Mouse (Mus musculus) ES-Bruce4 (cell line): ENCODE data around the gene Rps6kl1. TPM values are rescaled to one million over a fixed set of nuclear protein-coding genes. Genes with fewer than 3 reads are reported as not detected.
"Not testable (repeated sequence)": the region's sequence is repeated elsewhere in the genome, so short reads cannot be mapped to it uniquely, and the experiment has no call there.

Experiments
- H3K27ac ChIP-seq: 2 replicates; pipeline ENCODE4 v1.5.1; 2012; ENCODE audit warnings: low read length, inconsistent platforms; ENCODE audit not compliant: insufficient read depth
- H3K27me3 ChIP-seq: 2 replicates; pipeline ENCODE4 v1.6.1; 2012; ENCODE audit warnings: mild to moderate bottlenecking, low read length, inconsistent platforms; ENCODE audit not compliant: control insufficient read depth, poor library complexity, insufficient read depth, severe bottlenecking
- H3K36me3 ChIP-seq: 2 replicates; pipeline ENCODE4 v1.6.1; 2012; ENCODE audit warnings: inconsistent platforms, mild to moderate bottlenecking, low read length, moderate library complexity; ENCODE audit not compliant: control insufficient read depth, poor library complexity, insufficient read depth, severe bottlenecking
- H3K4me1 ChIP-seq: one replicate; pipeline ENCODE4 v1.8.1; 2011; ENCODE audit warnings: low read length; ENCODE audit not compliant: control insufficient read depth, insufficient read depth
- H3K4me3 ChIP-seq: 2 replicates; pipeline ENCODE4 v1.5.1; 2011; ENCODE audit warnings: low read depth, mild to moderate bottlenecking, low read length
- H3K9ac ChIP-seq: 2 replicates; pipeline ENCODE4 v1.6.1; 2012; ENCODE audit warnings: low read depth, mild to moderate bottlenecking, inconsistent platforms; ENCODE audit not compliant: poor library complexity, severe bottlenecking
- H3K9me3 ChIP-seq: replicated peaks from 2 replicates; pipeline ENCODE4 v1.6.1; 2012; ENCODE audit warnings: mild to moderate bottlenecking, low read length, inconsistent platforms; ENCODE audit not compliant: control insufficient read depth, poor library complexity, insufficient read depth, severe bottlenecking
- CTCF ChIP-seq: IDR thresholded peaks from one replicate; pipeline ENCODE4 v1.8.1; 2011; ENCODE audit warnings: low read depth, low read length
- EP300 ChIP-seq: IDR thresholded peaks from 2 replicates; pipeline ENCODE4 v1.6.1; 2011; ENCODE audit warnings: low read depth, low read length; ENCODE audit not compliant: insufficient read depth
- POLR2A ChIP-seq: IDR thresholded peaks from one replicate; pipeline ENCODE4 v1.8.1; 2011; ENCODE audit warnings: low read length; ENCODE audit not compliant: insufficient read depth
- polyA plus RNA-seq: library from polyadenylated mRNA; stranded (reverse); fragments of >200 nt; gene quantifications from 2 replicates; pipeline ENCODE4 v1.2.4, GENCODE M21; 2011; ENCODE audit warnings: low read depth; ENCODE audit not compliant: missing spikeins, insufficient read depth, insufficient read length

The Rps6kl1 gene
- polyA plus RNA-seq, 1 experiment: 3.0 TPM

- Histone ChIP-seq H3K4me1 (peaks cover 4% of the 10 kb centered on the region), H3K9me3 (no peaks in the 10 kb centered on the region), H3K4me3 (no peak overlapping the region), H3K36me3 (no peaks in the 10 kb centered on the region), H3K9ac (no peak overlapping the region), H3K27ac (no peak overlapping the region), H3K27me3 (no peaks in the 10 kb centered on the region)
- no peak for TF ChIP-seq POLR2A
- no peak for TF ChIP-seq CTCF
- no peak for TF ChIP-seq EP300
These were observed 4.2 kb downstream of the Rps6kl1 start for GRCm38 (mm10) chr12:85146881-85147280.

- H3K9ac ChIP-seq: no peak overlapping the region
- no peaks in the 10 kb centered on the region for H3K36me3 ChIP-seq
- H3K9me3 ChIP-seq: no peaks in the 10 kb centered on the region
- no peaks in the 10 kb centered on the region for H3K27me3 ChIP-seq
- peaks cover 5% of the 10 kb centered on the region for H3K4me1 ChIP-seq
- peak overlapping the region; percentile 15 for H3K4me3 ChIP-seq
- no peak for TF ChIP-seq POLR2A
- TF ChIP-seq EP300: no peak
- no peak for TF ChIP-seq CTCF
- no peak overlapping the region for H3K27ac ChIP-seq
These were observed 4.7 kb downstream of the Rps6kl1 start for GRCm38 (mm10) chr12:85146355-85146754.

GRCm38 (mm10) chr12:85145630-85146029 lies 5.4 kb downstream of the Rps6kl1 start:
- Histone ChIP-seq H3K4me1 (peaks cover 10% of the 10 kb centered on the region), H3K36me3 (no peaks in the 10 kb centered on the region), H3K9me3 (no peaks in the 10 kb centered on the region), H3K27me3 (no peaks in the 10 kb centered on the region), H3K4me3 (no peak overlapping the region), H3K9ac (no peak overlapping the region), H3K27ac (no peak overlapping the region)
- TF ChIP-seq EP300: no peak
- no peak for TF ChIP-seq POLR2A
- no peak for TF ChIP-seq CTCF

- Histone ChIP-seq H3K27me3 (no peaks in the 10 kb centered on the region), H3K9ac (no peak overlapping the region), H3K9me3 (no peaks in the 10 kb centered on the region), H3K27ac (no peak overlapping the region), H3K4me1 (peaks cover 12% of the 10 kb centered on the region), H3K36me3 (no peaks in the 10 kb centered on the region), H3K4me3 (no peak overlapping the region)
- TF ChIP-seq EP300: no peak
- no peak for TF ChIP-seq POLR2A
- no peak for TF ChIP-seq CTCF
These were observed 6.2 kb downstream of the Rps6kl1 start for GRCm38 (mm10) chr12:85144821-85145220.

- H3K9ac ChIP-seq, H3K27me3 ChIP-seq, H3K4me3 ChIP-seq, H3K27ac ChIP-seq, H3K9me3 ChIP-seq, H3K36me3 ChIP-seq: not testable (repeated sequence)
- H3K4me1 ChIP-seq: peaks cover 12% of the 10 kb centered on the region
These were observed 6.8 kb downstream of the Rps6kl1 start for GRCm38 (mm10) chr12:85144276-85144675.

- TF ChIP-seq POLR2A (no peak), CTCF (peak; percentile 91)
- H3K27me3 ChIP-seq: no peaks in the 10 kb centered on the region
- H3K9me3 ChIP-seq: no peaks in the 10 kb centered on the region
- peaks cover 12% of the 10 kb centered on the region for H3K4me1 ChIP-seq
- H3K27ac ChIP-seq: no peak overlapping the region
- no peaks in the 10 kb centered on the region for H3K36me3 ChIP-seq
- no peak overlapping the region for H3K4me3 ChIP-seq
- no peak overlapping the region for H3K9ac ChIP-seq
These were observed 8.3 kb downstream of the Rps6kl1 start for GRCm38 (mm10) chr12:85142803-85143202.

GRCm38 (mm10) chr12:85141096-85141495 lies 10.0 kb downstream of the Rps6kl1 start:
- H3K4me1 ChIP-seq: peaks cover 10% of the 10 kb centered on the region
- H3K27me3 ChIP-seq: no peaks in the 10 kb centered on the region
- H3K9me3 ChIP-seq: no peaks in the 10 kb centered on the region
- TF ChIP-seq EP300: 0 out of 2 replicates have a peak, but pooled peaks have one; percentile 48
- TF ChIP-seq POLR2A: no peak
- H3K9ac ChIP-seq: no peak overlapping the region
- no peaks in the 10 kb centered on the region for H3K36me3 ChIP-seq
- no peak overlapping the region for H3K27ac ChIP-seq
- H3K4me3 ChIP-seq: no peak overlapping the region
